Mouse (Mus musculus) embryo, embryonic 11 days (tissue): ENCODE results near the gene Bcas1.

Source experiments
- DNase-seq: peaks from one replicate; pipeline ENCODE4 v3.0.0-alpha.2; 2015

Gene Bcas1

GRCm38 (mm10) chr2:170344502-170345409 is 82.9 kb downstream of the Bcas1 start:
- DNase-seq, result no peak

GRCm38 (mm10) chr2:170343819-170344317 is 83.8 kb downstream of the Bcas1 start:
- peak; percentile 39 for DNase-seq

GRCm38 (mm10) chr2:170343133-170343818 is 84.4 kb downstream of the Bcas1 start:
- peak; percentile 91 for DNase-seq

- DNase-seq, result no peak
Observed at GRCm38 (mm10) chr2:170342312-170342830, 85.3 kb downstream of the Bcas1 start.

GRCm38 (mm10) chr2:170341179-170341578 is 86.5 kb downstream of the Bcas1 start:
- DNase-seq, result no peak

GRCm38 (mm10) chr2:170336266-170336760 is 91.3 kb downstream of the Bcas1 start:
- DNase-seq, result no peak

GRCm38 (mm10) chr2:170335168-170335567 is 92.5 kb downstream of the Bcas1 start:
- DNase-seq, result no peak

- DNase-seq, result no peak
Observed at GRCm38 (mm10) chr2:170331870-170332269, 95.8 kb downstream of the Bcas1 start.

- DNase-seq, result no peak
Observed at GRCm38 (mm10) chr2:170330466-170330865, 97.2 kb downstream of the Bcas1 start.

GRCm38 (mm10) chr2:170329921-170330320 is 97.7 kb downstream of the Bcas1 start:
- DNase-seq, result no peak

GRCm38 (mm10) chr2:170323925-170324347 is 103.7 kb downstream of the Bcas1 start:
- peak; percentile 92 for DNase-seq

- DNase-seq, result no peak
Observed at GRCm38 (mm10) chr2:170322013-170322414, 105.6 kb downstream of the Bcas1 start.

GRCm38 (mm10) chr2:170321579-170321978 is 106.1 kb downstream of the Bcas1 start:
- no peak for DNase-seq

GRCm38 (mm10) chr2:170319533-170320463 is 107.8 kb downstream of the Bcas1 start:
- DNase-seq, result peak; percentile 67

GRCm38 (mm10) chr2:170318713-170319532 is 108.7 kb downstream of the Bcas1 start:
- peak; percentile 95 for DNase-seq

GRCm38 (mm10) chr2:170316774-170317173 is 110.9 kb downstream of the Bcas1 start:
- DNase-seq, result no peak

GRCm38 (mm10) chr2:170316344-170316743 is 111.3 kb downstream of the Bcas1 start:
- DNase-seq, result no peak

GRCm38 (mm10) chr2:170310988-170311359 is 116.7 kb downstream of the Bcas1 start:
- DNase-seq, result no peak

GRCm38 (mm10) chr2:170310310-170310987 is 117.2 kb downstream of the Bcas1 start:
- DNase-seq, result no peak

- no peak for DNase-seq
Observed at GRCm38 (mm10) chr2:170308966-170309365, 118.7 kb downstream of the Bcas1 start.
